Mouse (Mus musculus) bone marrow macrophage, adult 2 months (primary cell): ENCODE results near the gene Myrf. TPM values are rescaled to one million over a fixed set of nuclear protein-coding genes. Genes with fewer than 3 reads are reported as not detected.
"Not testable (repeated sequence)": the region's sequence is repeated elsewhere in the genome, so short reads cannot be mapped to it uniquely, and the experiment has no call there.

ENCODE experiments used
- H3K27ac ChIP-seq: 2 replicates; pipeline ENCODE4 v1.5.1; 2012; ENCODE audit warnings: low read depth, low read length; ENCODE audit not compliant: insufficient read depth
- H3K4me1 ChIP-seq: 2 replicates; pipeline ENCODE4 v1.6.1; 2012; ENCODE audit warnings: low read length; ENCODE audit not compliant: control insufficient read depth, insufficient read depth
- H3K4me3 ChIP-seq: 2 replicates; pipeline ENCODE4 v1.5.1; 2012; ENCODE audit warnings: mild to moderate bottlenecking, low read length, moderate library complexity; ENCODE audit not compliant: insufficient read depth
- CTCF ChIP-seq: IDR thresholded peaks from 2 replicates; pipeline ENCODE4 v1.5.1; 2012; ENCODE audit warnings: low read depth, mild to moderate bottlenecking, low read length, moderate library complexity
- POLR2A ChIP-seq: IDR thresholded peaks from 2 replicates; pipeline ENCODE4 v1.6.1; 2012; ENCODE audit warnings: mild to moderate bottlenecking, low read depth, low read length, borderline replicate concordance
- polyA plus RNA-seq: library from polyadenylated mRNA; stranded (reverse); fragments of >200 nt; gene quantifications from 2 replicates; pipeline ENCODE4 v1.2.4, GENCODE M21; 2012; ENCODE audit not compliant: missing spikeins, insufficient read depth, insufficient read length

Gene Myrf
- polyA plus RNA-seq, 1 experiment, result 0.12 TPM

DNA sequence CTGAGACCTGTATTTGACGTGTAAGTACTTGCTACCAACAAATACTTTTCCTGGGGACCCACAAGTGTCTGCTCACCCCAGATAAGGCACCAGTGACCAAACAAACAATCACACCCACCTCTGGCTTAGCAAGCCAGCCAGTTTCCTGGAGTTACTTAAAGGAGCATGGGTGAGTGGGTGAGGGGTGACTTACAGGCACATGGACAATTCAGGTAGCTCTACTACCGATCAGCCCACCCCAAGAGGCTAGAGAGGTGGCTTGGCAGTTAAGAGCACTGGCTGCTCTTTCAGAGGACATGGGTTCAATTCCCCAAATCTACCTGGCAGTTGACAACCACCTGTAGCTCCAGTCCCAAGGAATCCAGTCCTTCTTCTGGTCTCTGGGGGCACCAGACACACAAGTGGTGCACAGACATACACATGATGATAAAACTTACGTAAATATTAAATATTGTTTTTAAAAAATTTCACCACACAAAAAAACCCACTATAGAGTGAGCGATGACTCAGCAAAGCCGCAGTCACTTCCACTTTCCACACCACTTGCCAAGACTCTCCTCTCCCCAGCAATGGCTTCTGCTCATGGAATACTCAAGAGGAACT, 67.3 kb downstream of the Myrf start:
- Histone ChIP-seq H3K4me3 (peak overlapping the region; percentile 32), H3K27ac (peak overlapping the region; percentile 98), H3K4me1 (peaks cover 42% of the 10 kb centered on the region)
- no peak; the same call in 1 of the 2 replicates for TF ChIP-seq CTCF
- TF ChIP-seq POLR2A, result no peak

DNA sequence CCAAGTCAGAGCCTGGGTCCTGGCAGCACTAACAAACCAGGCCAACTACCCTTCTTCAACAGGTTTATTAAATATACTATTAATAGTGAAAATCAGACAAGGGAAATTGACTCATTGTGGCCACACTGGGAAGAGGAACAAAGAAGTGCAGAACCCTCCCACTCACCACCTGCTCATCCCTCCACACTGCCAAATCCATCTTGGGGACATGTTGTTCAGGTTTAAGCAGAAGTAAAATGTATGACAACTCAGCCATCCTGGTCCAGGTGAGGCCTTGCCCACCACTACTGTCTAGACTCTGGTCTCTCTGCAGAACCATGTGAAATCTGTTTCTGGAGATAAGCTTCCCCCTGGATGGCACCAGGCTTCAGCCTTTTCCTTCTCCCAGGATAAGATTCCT, 68.7 kb downstream of the Myrf start:
- TF ChIP-seq POLR2A, result no peak
- TF ChIP-seq CTCF, result no peak
- Histone ChIP-seq H3K4me3 (no peak overlapping the region), H3K4me1 (peaks cover 37% of the 10 kb centered on the region), H3K27ac (peak overlapping the region; percentile 69)

DNA sequence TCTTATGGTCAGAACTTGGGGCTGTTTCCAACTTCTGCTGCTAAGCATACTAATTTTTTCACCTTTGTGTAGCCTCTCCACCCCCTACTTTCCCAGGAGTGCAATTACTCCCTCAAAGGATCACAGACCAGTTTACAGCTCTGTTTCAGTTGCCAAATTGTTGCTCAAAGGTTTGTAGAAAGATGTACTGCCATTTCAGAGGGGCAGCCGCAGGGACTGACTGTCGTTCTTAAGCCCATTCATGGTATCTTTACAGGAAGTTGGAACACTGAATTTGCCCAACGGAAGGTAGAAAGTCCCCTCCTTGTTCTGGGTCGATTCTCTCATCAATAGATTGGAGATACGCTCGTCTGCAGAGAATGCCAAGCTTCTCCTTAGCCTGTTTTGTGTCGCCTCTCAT, 69.2 kb downstream of the Myrf start:
- TF ChIP-seq POLR2A (no peak), CTCF (no peak)
- Histone ChIP-seq H3K4me1 (peaks cover 36% of the 10 kb centered on the region), H3K4me3 (no peak overlapping the region), H3K27ac (peak overlapping the region; percentile 69)

DNA sequence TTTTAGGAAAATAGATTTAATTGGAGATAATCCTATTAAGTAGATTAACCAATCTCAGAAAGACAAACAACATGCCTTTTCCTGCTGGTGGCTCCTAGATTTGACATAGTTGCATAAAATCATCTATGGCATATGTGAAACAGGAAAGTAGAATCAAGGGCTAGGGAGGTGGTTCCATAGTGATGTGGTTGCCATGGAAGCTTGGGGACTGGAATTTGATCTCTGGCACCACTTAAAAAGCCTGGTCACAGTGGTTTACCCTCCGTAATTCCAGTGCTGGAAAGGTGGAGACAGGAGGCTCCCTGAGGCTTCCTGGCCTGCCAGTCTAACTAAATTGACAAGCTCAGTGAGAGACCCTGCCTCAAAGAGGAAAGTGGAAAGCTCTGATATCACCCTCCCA, 70.1 kb downstream of the Myrf start:
- H3K4me1 ChIP-seq, result peaks cover 38% of the 10 kb centered on the region
- H3K4me3 ChIP-seq, result no peak overlapping the region
- TF ChIP-seq CTCF (no peak), POLR2A (no peak)
- no peak overlapping the region for H3K27ac ChIP-seq

DNA sequence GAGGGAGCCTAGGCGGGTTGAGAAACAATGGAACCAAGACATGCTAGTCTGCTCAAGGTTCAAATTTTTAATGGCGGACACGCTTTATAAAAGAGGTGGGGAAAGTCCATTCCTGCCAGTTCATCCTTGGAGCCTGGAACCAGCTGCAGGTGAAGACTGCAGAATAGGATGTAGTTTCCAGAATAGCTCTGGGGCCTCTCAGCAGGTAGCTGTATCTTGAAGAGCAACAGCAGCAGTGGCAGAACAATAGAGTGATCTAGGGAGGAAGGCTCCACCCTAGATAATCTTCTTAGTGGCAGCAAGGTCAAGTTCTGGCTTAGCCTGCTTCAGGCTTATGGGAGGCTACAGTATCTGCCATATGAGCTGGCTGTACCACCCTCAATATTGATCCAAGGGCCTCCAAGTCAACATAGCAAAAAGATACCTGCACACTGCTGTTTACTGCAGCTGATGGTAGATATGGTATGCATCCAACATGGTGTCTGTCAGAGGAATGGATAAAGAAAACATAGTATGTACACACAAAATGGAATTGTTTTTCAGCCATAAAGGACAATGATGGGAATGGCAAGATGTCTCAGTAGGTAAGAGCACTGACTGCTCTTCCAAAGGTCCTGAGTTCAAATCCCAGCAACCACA, 70.7 kb downstream of the Myrf start:
- H3K4me3 ChIP-seq, H3K27ac ChIP-seq: not testable (repeated sequence)
- peaks cover 34% of the 10 kb centered on the region for H3K4me1 ChIP-seq

DNA sequence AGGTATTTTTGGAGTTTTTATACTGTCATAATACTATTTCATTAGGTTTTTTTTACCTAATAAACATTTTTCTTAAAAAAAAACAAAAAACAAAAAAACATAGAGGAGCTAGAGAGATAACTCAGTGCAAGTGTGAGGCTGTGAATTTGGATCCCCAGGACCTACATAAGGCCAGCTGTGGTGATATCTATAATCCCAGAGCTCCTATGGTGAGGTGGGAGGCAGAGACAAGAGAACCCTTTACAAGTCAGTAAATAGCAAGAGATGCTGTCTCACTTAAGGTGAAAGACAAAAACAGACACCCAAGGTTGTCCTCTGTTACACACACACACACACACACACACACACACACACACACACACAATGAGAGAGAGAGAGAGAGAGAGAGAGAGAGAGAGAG, 71.4 kb downstream of the Myrf start:
- no peak overlapping the region for H3K4me3 ChIP-seq
- H3K27ac ChIP-seq, result no peak overlapping the region
- H3K4me1 ChIP-seq, result peaks cover 33% of the 10 kb centered on the region
- TF ChIP-seq POLR2A, result no peak

DNA sequence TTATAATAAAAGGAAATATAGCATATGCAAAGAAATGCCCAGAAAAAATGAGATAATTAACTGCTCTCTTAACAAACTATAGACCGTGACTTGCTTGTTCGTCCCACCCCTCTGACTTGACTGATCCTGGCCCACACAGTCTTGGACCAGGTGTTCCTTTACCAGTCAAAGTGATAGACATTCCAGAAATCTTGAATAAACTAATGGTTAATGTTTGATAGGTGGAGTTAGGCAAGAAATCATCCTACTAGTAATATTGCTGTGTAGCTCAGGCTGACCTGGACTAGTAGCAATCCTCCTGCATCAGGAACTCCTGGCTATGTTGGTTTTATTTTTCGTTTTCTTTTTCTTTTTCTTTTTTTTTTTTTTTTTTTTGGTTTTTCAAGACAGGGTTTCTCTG, 72.1 kb downstream of the Myrf start:
- TF ChIP-seq POLR2A (no peak), CTCF (no peak)
- Histone ChIP-seq H3K27ac (no peak overlapping the region), H3K4me1 (peaks cover 35% of the 10 kb centered on the region), H3K4me3 (no peak overlapping the region)

DNA sequence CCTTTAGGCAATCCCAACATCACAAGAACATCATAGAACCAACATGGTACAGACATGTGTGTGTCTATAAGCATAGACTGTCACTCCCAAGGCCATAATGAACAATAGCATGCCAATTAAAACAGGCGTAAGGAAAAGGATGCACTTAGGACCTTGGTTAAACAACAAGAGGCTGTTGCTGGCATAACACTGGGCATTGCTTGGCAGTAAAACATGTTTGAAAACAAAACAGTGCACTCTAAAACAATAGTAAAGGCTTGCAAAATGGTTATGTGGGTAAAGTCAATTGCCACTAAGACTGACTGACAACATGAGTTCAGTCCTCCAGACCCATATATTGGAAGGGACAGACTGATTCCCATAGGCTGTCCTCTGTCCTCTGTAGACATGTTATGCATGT, 72.6 kb downstream of the Myrf start:
- TF ChIP-seq CTCF, result no peak
- no peak for TF ChIP-seq POLR2A
- Histone ChIP-seq H3K27ac (no peak overlapping the region), H3K4me3 (no peak overlapping the region), H3K4me1 (peaks cover 31% of the 10 kb centered on the region)

DNA sequence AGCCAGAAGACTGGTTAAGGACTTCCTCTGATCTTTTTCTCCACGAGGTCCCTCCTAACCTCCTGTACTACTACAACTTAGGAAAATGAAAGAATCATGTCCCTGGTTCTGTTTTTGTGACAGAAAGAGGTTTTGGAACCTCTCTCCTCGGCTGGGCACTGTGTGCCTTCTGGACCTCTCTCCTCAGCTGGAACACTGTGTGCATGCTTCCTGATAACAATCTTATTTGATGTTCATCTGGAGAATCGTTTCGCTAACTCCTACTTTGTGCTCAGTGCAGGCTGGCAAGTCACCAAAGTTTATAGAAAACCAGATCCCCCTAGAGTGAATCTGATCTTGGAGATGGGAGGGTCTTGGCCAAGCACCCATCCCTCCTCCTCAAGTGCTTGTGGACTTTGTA, 73.4 kb downstream of the Myrf start:
- no peak overlapping the region for H3K27ac ChIP-seq
- peaks cover 24% of the 10 kb centered on the region for H3K4me1 ChIP-seq
- H3K4me3 ChIP-seq, result no peak overlapping the region
- TF ChIP-seq CTCF (no peak), POLR2A (no peak)

DNA sequence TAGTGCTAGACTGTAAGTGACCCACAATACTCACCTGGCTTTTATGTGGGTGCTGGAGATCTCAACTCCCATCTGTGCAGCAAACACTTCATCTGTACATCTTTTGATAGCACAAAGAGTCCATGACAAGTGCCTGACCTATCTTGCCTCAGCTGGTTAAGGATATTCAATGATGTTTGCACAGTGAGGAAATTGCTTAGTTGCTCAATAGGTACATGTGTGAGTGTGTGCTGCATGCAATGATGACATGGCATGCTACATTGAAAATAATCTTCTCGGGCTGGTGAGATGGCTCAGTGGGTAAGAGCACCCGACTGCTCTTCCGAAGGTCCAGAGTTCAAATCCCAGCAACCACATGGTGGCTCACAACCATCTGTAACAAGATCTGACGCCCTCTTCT, 74.6 kb downstream of the Myrf start:
- not testable (repeated sequence) for H3K4me3 ChIP-seq, H3K27ac ChIP-seq
- H3K4me1 ChIP-seq, result peaks cover 14% of the 10 kb centered on the region

DNA sequence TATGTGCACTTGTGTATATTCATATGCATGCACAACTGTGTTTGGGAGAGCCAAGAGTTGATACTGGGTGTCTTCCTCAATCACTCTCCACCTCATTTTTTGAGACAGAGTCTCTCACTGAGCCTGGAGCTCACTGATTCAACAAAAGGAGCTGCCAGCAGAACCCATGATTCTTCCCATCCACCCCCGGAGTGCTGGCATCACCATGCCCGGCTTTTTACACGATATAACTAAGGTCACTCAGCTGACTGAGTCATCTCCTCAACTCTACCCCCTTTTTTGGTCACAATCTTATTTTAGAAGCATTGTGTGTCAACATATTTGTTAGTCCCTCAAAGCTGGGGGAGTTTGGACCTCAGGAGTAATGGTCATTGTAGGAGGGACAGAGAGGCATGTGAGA, 76.7 kb downstream of the Myrf start:
- TF ChIP-seq CTCF, result no peak
- no peak for TF ChIP-seq POLR2A
- Histone ChIP-seq H3K27ac (no peak overlapping the region), H3K4me3 (no peak overlapping the region)

More for the DNA sequence above, 76.7 kb downstream of the Myrf start:
- H3K4me1 ChIP-seq, result peaks cover 9% of the 10 kb centered on the region

Other genes starting within 250 kb of the Myrf start
- 0.44 and 2.3 TPM in 2 replicates for gene Best1, start 239.1 kb downstream of the Myrf start, polyA plus RNA-seq
- 156 and 178 TPM in 2 replicates for gene Rab3il1, start 239.1 kb downstream of the Myrf start, polyA plus RNA-seq
- gene Fads3, start 199.2 kb downstream of the Myrf start, polyA plus RNA-seq, result 4.6 and 6.5 TPM in 2 replicates
- 6.4 and 10.8 TPM in 2 replicates for gene Fads2, start 139.0 kb downstream of the Myrf start, polyA plus RNA-seq
- gene Fads1, start 57.9 kb downstream of the Myrf start, polyA plus RNA-seq, result 99.3 and 119 TPM in 2 replicates
- 146 and 159 TPM in 2 replicates for gene Tmem258, start 36.7 kb downstream of the Myrf start, polyA plus RNA-seq
- gene Fen1, start 36.6 kb downstream of the Myrf start, polyA plus RNA-seq, result 31.1 and 31.2 TPM in 2 replicates
- 2.8 and 3.2 TPM in 2 replicates for gene Dagla, start 64.1 kb upstream of the Myrf start, polyA plus RNA-seq
- not detected in 2 replicates for gene Syt7, start 148.3 kb upstream of the Myrf start, polyA plus RNA-seq
- not detected in 2 replicates for gene Lrrc10b, start 216.7 kb upstream of the Myrf start, polyA plus RNA-seq
- 0.54 TPM in 1 of 2 replicates, not detected in the other for gene Ppp1r32, start 242.2 kb upstream of the Myrf start, polyA plus RNA-seq